ENCODE assay signal across 21 mouse cellular contexts in genomic region chr1:60530636-60531035, GRCm38 (mm10).
"Had no signal": no experiment of that assay in that cellular context is flagged by ENCODE, and none has a peak within 500 bp of the region (broad histone marks: within the 10 kb centered on the region; RNA-seq: fewer than 3 reads in every experiment).

No protein-coding gene starts in this region.

- H3K4me1 ChIP-seq: kidney, embryonic 15.5 days; liver, embryonic 13.5 days; midbrain, embryonic 10.5 days; midbrain, embryonic 13.5 days had no signal

- ATAC-seq: intestine, postnatal 0 days; lung, postnatal 0 days; midbrain, embryonic 13.5 days; midbrain, embryonic 16.5 days had no signal

- H3K4me3 ChIP-seq: kidney, embryonic 15.5 days; left cerebral cortex, adult 2 months; liver, embryonic 13.5 days; megakaryocyte, embryonic 14.5 days; midbrain, embryonic 10.5 days; midbrain, embryonic 13.5 days; myocyte had no signal

- DNase-seq: kidney, adult 8-10 months; kidney, postnatal 10 days; kidney, postnatal 36 days; layer of hippocampus, postnatal 36 days; liver, embryonic 13.5 days; lung, embryonic 14.5 days; right cerebral cortex, adult 18-20 months; right cerebral cortex, postnatal 14 days; right cerebral cortex, postnatal 4 days; thymus, adult 18-20 months; thymus, postnatal 4 days had no signal

- H3K9me3 ChIP-seq: kidney, embryonic 15.5 days; liver, embryonic 13.5 days; midbrain, embryonic 10.5 days; midbrain, embryonic 13.5 days had no signal

- H3K27me3 ChIP-seq: kidney, embryonic 15.5 days; liver, embryonic 13.5 days; megakaryocyte, embryonic 14.5 days; midbrain, embryonic 13.5 days had no signal

- H3K27ac ChIP-seq: kidney, embryonic 15.5 days; left cerebral cortex, adult 2 months; liver, embryonic 13.5 days; macrophage; midbrain, embryonic 10.5 days; midbrain, embryonic 13.5 days had no signal
